Mouse (Mus musculus) stomach, embryonic 14.5 days (tissue): ENCODE data around the gene Harbi1. TPM values are rescaled to one million over a fixed set of nuclear protein-coding genes. Genes with fewer than 3 reads are reported as not detected.

Source experiments
- ATAC-seq: fragments of 200-750 bp; cut with Nextera tagmentation; 2 replicates; pipeline ENCODE4 v1.8.0; 2017; ENCODE audit warnings: low read depth, moderate TSS enrichment; ENCODE audit not compliant: insufficient number of reproducible peaks, insufficient read depth, low FRiP score
- H3K27ac ChIP-seq: fragments of 300-500 bp; sonication (generic); 2 replicates; pipeline ENCODE4 v1.5.1; 2014; ENCODE audit warnings: mild to moderate bottlenecking, low read length, moderate library complexity, mixed read lengths
- H3K27me3 ChIP-seq: fragments of 300-500 bp; sonication (generic); 2 replicates; pipeline ENCODE4 v1.6.1; 2014; ENCODE audit warnings: low read length, control low read depth, mixed read lengths; ENCODE audit not compliant: control insufficient read depth, insufficient read depth
- H3K36me3 ChIP-seq: fragments of 300-500 bp; sonication (generic); 2 replicates; pipeline ENCODE4 v1.6.1; 2014; ENCODE audit warnings: mild to moderate bottlenecking, control low read depth, low read length, moderate library complexity, mixed read lengths; ENCODE audit not compliant: control insufficient read depth, insufficient read depth
- H3K4me1 ChIP-seq: fragments of 300-500 bp; sonication (generic); 2 replicates; pipeline ENCODE4 v1.6.1; 2014; ENCODE audit warnings: low read length, control low read depth, mixed read lengths; ENCODE audit not compliant: control insufficient read depth, insufficient read depth
- H3K4me2 ChIP-seq: fragments of 300-500 bp; sonication (generic); replicated peaks from 2 replicates; pipeline ENCODE4 v1.6.1; 2014; ENCODE audit warnings: low read depth, low read length, control low read depth
- H3K4me3 ChIP-seq: fragments of 300-500 bp; sonication (generic); 2 replicates; pipeline ENCODE4 v1.5.1; 2014; ENCODE audit warnings: low read depth, low read length, control low read depth
- H3K9ac ChIP-seq: fragments of 300-500 bp; sonication (generic); replicated peaks from 2 replicates; pipeline ENCODE4 v1.6.1; 2014; ENCODE audit warnings: low read depth, mild to moderate bottlenecking, control low read depth, low read length, moderate library complexity, mixed read lengths
- H3K9me3 ChIP-seq: fragments of 300-500 bp; sonication (generic); 2 replicates; pipeline ENCODE4 v1.6.1; 2016; ENCODE audit warnings: low read depth, low read length, control low read depth; ENCODE audit not compliant: control insufficient read depth
- whole genome bisulfite sequencing: fragments of 180-500 bp; shearing (Covaris S2); extraction: QIAGEN DNeasy Blood & Tissue Kit; methylation state at CpG from one replicate; pipeline ENCODE4 v1.1.7; 2014; 5-methylcytosine and 5-hydroxymethylcytosine counted together
- polyA plus RNA-seq: library from polyadenylated mRNA; unstranded; fragments of >200 nt; fragmentation: Nextera tagmentation; extraction: Ambion mirVana; gene quantifications from 2 replicates; pipeline ENCODE4 v1.2.1, GENCODE M21; 2014

The Harbi1 gene
- polyA plus RNA-seq, 1 experiment from 2014 or later: 18.2 TPM

GRCm38 (mm10) chr2:91701366-91701765 is 9.3 kb upstream of the Harbi1 start:
- 96% methylated on average over 2 of the region's 2 CpGs for WGBS

GRCm38 (mm10) chr2:91705736-91706135 is 4.9 kb upstream of the Harbi1 start:
- no peaks in the 10 kb centered on the region for H3K9me3 ChIP-seq
- no peak overlapping the region for H3K4me2 ChIP-seq
- 79% methylated on average over 6 of the region's 6 CpGs for WGBS
- ATAC-seq: no peak
- H3K4me3 ChIP-seq: no peak overlapping the region
- no peak overlapping the region for H3K27ac ChIP-seq
- no peak overlapping the region for H3K9ac ChIP-seq
- H3K36me3 ChIP-seq: no peaks in the 10 kb centered on the region
- peaks cover 5% of the 10 kb centered on the region; the same call in 1 of the 2 replicates for H3K4me1 ChIP-seq
- H3K27me3 ChIP-seq: no peaks in the 10 kb centered on the region

More at GRCm38 (mm10) chr2:91701366-91701765, 9.3 kb upstream of the Harbi1 start:
- Histone ChIP-seq H3K9ac (no peak overlapping the region), H3K4me2 (no peak overlapping the region), H3K36me3 (no peaks in the 10 kb centered on the region), H3K27me3 (no peaks in the 10 kb centered on the region), H3K9me3 (no peaks in the 10 kb centered on the region), H3K4me1 (no peaks in the 10 kb centered on the region), H3K4me3 (no peak overlapping the region), H3K27ac (no peak overlapping the region)
- ATAC-seq: no peak

GRCm38 (mm10) chr2:91706456-91706855 is 4.2 kb upstream of the Harbi1 start:
- Histone ChIP-seq H3K4me3 (no peak overlapping the region), H3K4me1 (peaks cover 6% of the 10 kb centered on the region; the same call in 1 of the 2 replicates), H3K9me3 (no peaks in the 10 kb centered on the region), H3K9ac (no peak overlapping the region), H3K36me3 (no peaks in the 10 kb centered on the region), H3K4me2 (no peak overlapping the region), H3K27ac (no peak overlapping the region), H3K27me3 (no peaks in the 10 kb centered on the region)
- no peak for ATAC-seq

GRCm38 (mm10) chr2:91708361-91708760 is 2.3 kb upstream of the Harbi1 start:
- 92% methylated on average over 6 of the region's 6 CpGs for WGBS
- H3K9ac ChIP-seq: no peak overlapping the region
- no peak overlapping the region for H3K4me3 ChIP-seq
- peaks cover 9% of the 10 kb centered on the region; the same call in 1 of the 2 replicates for H3K4me1 ChIP-seq
- no peak overlapping the region for H3K27ac ChIP-seq
- H3K27me3 ChIP-seq: no peaks in the 10 kb centered on the region
- ATAC-seq: no peak
- no peak overlapping the region for H3K4me2 ChIP-seq
- no peaks in the 10 kb centered on the region for H3K36me3 ChIP-seq
- H3K9me3 ChIP-seq: no peaks in the 10 kb centered on the region

- no peaks in the 10 kb centered on the region for H3K36me3 ChIP-seq
- H3K4me2 ChIP-seq: peak overlapping the region; percentile 68
- H3K4me3 ChIP-seq: peak overlapping the region; percentile 73
- peaks cover 9% of the 10 kb centered on the region; the same call in 1 of the 2 replicates for H3K4me1 ChIP-seq
- no peak for ATAC-seq
- peak overlapping the region; percentile 75 for H3K9ac ChIP-seq
- no peaks in the 10 kb centered on the region for H3K27me3 ChIP-seq
- WGBS: 3% methylated on average over 8 of the region's 8 CpGs
- H3K27ac ChIP-seq: peak overlapping the region; percentile 80; the same call in 1 of the 2 replicates
- no peaks in the 10 kb centered on the region for H3K9me3 ChIP-seq
Observed at GRCm38 (mm10) chr2:91711256-91711925, 739 bp downstream of the Harbi1 start.

- no peak overlapping the region for H3K4me3 ChIP-seq
- H3K9ac ChIP-seq: no peak overlapping the region
- H3K27ac ChIP-seq: no peak overlapping the region
- WGBS: 86% methylated on average over 1 of the region's 1 CpGs
- ATAC-seq: no peak
- no peaks in the 10 kb centered on the region for H3K9me3 ChIP-seq
- H3K27me3 ChIP-seq: no peaks in the 10 kb centered on the region
- H3K4me1 ChIP-seq: peaks cover 4% of the 10 kb centered on the region; the same call in 1 of the 2 replicates
- peaks cover 5% of the 10 kb centered on the region for H3K36me3 ChIP-seq
- no peak overlapping the region for H3K4me2 ChIP-seq
Observed at GRCm38 (mm10) chr2:91714921-91715320, 4.3 kb downstream of the Harbi1 start.

- WGBS: 83% methylated on average over 6 of the region's 6 CpGs
- Histone ChIP-seq H3K4me2 (no peak overlapping the region), H3K4me3 (no peak overlapping the region), H3K9ac (no peak overlapping the region), H3K27me3 (no peaks in the 10 kb centered on the region), H3K27ac (no peak overlapping the region), H3K9me3 (no peaks in the 10 kb centered on the region), H3K4me1 (no peaks in the 10 kb centered on the region), H3K36me3 (peaks cover 5% of the 10 kb centered on the region)
- ATAC-seq: no peak
Observed at GRCm38 (mm10) chr2:91718276-91718675, 7.6 kb downstream of the Harbi1 start.

GRCm38 (mm10) chr2:91723382-91723781 is 12.7 kb downstream of the Harbi1 start:
- no peak for ATAC-seq
- H3K4me3 ChIP-seq: no peak overlapping the region
- 68% methylated on average over 4 of the region's 4 CpGs for WGBS
- no peaks in the 10 kb centered on the region for H3K4me1 ChIP-seq
- no peak overlapping the region for H3K27ac ChIP-seq
- peaks cover 5% of the 10 kb centered on the region for H3K36me3 ChIP-seq
- no peaks in the 10 kb centered on the region for H3K9me3 ChIP-seq
- no peaks in the 10 kb centered on the region for H3K27me3 ChIP-seq
- H3K9ac ChIP-seq: no peak overlapping the region
- H3K4me2 ChIP-seq: no peak overlapping the region

- no peak for ATAC-seq
- no peak overlapping the region for H3K27ac ChIP-seq
- H3K9me3 ChIP-seq: no peaks in the 10 kb centered on the region
Observed at GRCm38 (mm10) chr2:91723951-91724350, 13.3 kb downstream of the Harbi1 start.

More at GRCm38 (mm10) chr2:91723951-91724350, 13.3 kb downstream of the Harbi1 start:
- Histone ChIP-seq H3K4me3 (no peak overlapping the region), H3K4me1 (no peaks in the 10 kb centered on the region), H3K9ac (no peak overlapping the region), H3K27me3 (no peaks in the 10 kb centered on the region), H3K36me3 (peaks cover 4% of the 10 kb centered on the region), H3K4me2 (no peak overlapping the region)
